In the genomic region with DNA sequence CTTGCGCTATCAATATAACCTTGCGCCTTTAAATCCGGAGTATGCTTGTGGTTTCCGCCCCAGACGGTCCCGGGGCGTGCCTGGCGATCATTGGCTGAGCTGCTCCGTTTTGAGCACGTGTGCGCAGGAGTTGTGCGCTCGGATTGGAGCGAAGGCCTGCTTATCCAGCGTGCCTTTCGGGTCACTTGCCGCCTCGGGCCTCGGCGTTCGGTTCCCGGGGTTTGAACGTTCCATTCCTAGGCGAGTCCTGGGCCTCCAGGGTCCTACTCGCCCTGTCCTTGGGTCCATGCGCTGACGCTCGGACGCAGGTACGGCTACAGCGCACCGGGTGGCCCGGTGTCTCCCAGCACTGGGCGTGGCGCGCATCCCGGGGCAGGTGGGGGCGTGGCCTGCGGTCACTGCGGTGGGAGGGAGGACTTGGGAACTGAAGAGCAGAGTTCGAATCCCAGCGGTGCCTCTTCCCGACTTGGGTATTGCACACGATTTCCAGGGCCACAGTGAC, we compare ENCODE assay signal across 8 mouse cellular contexts. TPM values are rescaled to one million over a fixed set of nuclear protein-coding genes. Genes with fewer than 3 reads are reported as not detected.
DNase-seq lines count a peak whose midpoint lies in the region; ATAC-seq and TF ChIP-seq lines count a peak whose summit lies in the region.

A gene (plus strand): TSS at position 139 of the 502 bp plus-strand sequence.

- H3K27me3 ChIP-seq in E14TG2a.4 (ENCODE audit: insufficient read depth, low read length) = peaks cover 6% of the 10 kb centered on the region; the same call in 1 of the 2 replicates
- H3K27me3 ChIP-seq in forebrain, embryonic 12.5 days = no peaks in the 10 kb centered on the region
- no peaks in the 10 kb centered on the region for H3K27me3 ChIP-seq in heart, postnatal 0 days (ENCODE audit: control insufficient read depth, insufficient read depth, low read length)
- no peaks in the 10 kb centered on the region for H3K27me3 ChIP-seq in liver, embryonic 16.5 days (ENCODE audit: control insufficient read depth, insufficient read depth, low read depth, low read length)
- no peaks in the 10 kb centered on the region for H3K27me3 ChIP-seq in neural tube, embryonic 13.5 days
- H3K27me3 ChIP-seq in testis, adult 2 months (ENCODE audit: control insufficient read depth, insufficient read depth, low read length) = no peaks in the 10 kb centered on the region

- no peak for TF ChIP-seq CTCF in E14TG2a.4 (conservative IDR thresholded peaks at IDR 0.05; ENCODE audit: low read length)
- TF ChIP-seq CTCF in heart, postnatal 0 days (IDR thresholded peaks at IDR 0.05; ENCODE audit: low read depth) = no peak; the same call in 1 of the 2 replicates
- no peak for TF ChIP-seq CTCF in testis, adult 2 months (IDR thresholded peaks at IDR 0.05; ENCODE audit: control insufficient read depth, insufficient read depth, insufficient replicate concordance, low read depth, low read length)

- TF ChIP-seq EP300 in heart, postnatal 0 days (IDR thresholded peaks at IDR 0.05; ENCODE audit: low read depth) = no peak

- DNase-seq in c-Kit-positive CD71-positive TER-119-positive erythroid progenitor cells, embryonic 14.5 days (ENCODE audit: low spot score) = peak; percentile 90
- DNase-seq in heart, postnatal 0 days (ENCODE audit: low spot score) = peak; percentile 97
- DNase-seq in kidney, postnatal 4 days = peak; percentile 96 to 98

- WGBS in forebrain, embryonic 12.5 days = under 1% methylated on average over 44 of the region's 44 CpGs
- WGBS in heart, postnatal 0 days = under 1% methylated on average over 44 of the region's 44 CpGs
- WGBS in liver, embryonic 16.5 days (ENCODE audit: insufficient replicate concordance) = under 1% methylated on average over 44 of the region's 44 CpGs
- under 1% methylated on average over 44 of the region's 44 CpGs for whole genome bisulfite sequencing in neural tube, embryonic 13.5 days

- H3K9me3 ChIP-seq in E14TG2a.4 (ENCODE audit: low read length) = no peaks in the 10 kb centered on the region
- no peaks in the 10 kb centered on the region for H3K9me3 ChIP-seq in forebrain, embryonic 12.5 days
- no peaks in the 10 kb centered on the region for H3K9me3 ChIP-seq in heart, postnatal 0 days (replicated peaks; ENCODE audit: control insufficient read depth, low read length)
- H3K9me3 ChIP-seq in liver, embryonic 16.5 days (replicated peaks; ENCODE audit: control insufficient read depth, low read length) = no peaks in the 10 kb centered on the region
- no peaks in the 10 kb centered on the region for H3K9me3 ChIP-seq in neural tube, embryonic 13.5 days

- peak within 1 kb of the TSS; percentile 88 for H3K9ac ChIP-seq in forebrain, embryonic 12.5 days
- peak within 1 kb of the TSS; percentile 91 for H3K9ac ChIP-seq in heart, postnatal 0 days (replicated peaks; ENCODE audit: low read depth, low read length)
- H3K9ac ChIP-seq in liver, embryonic 16.5 days (ENCODE audit: low read depth, low read length) = peak within 1 kb of the TSS; percentile 86
- H3K9ac ChIP-seq in neural tube, embryonic 13.5 days = peak within 1 kb of the TSS; percentile 92

- H3K4me2 ChIP-seq in forebrain, embryonic 12.5 days = peak within 1 kb of the TSS; percentile 65
- H3K4me2 ChIP-seq in heart, postnatal 0 days (ENCODE audit: low read depth, low read length) = peak within 1 kb of the TSS; percentile 61
- H3K4me2 ChIP-seq in liver, embryonic 16.5 days (ENCODE audit: low read depth, low read length) = peak within 1 kb of the TSS; percentile 89
- peak within 1 kb of the TSS; percentile 76 for H3K4me2 ChIP-seq in neural tube, embryonic 13.5 days

- peak; percentile 93 for ATAC-seq in forebrain, embryonic 12.5 days (ENCODE audit: low FRiP score)
- peak; percentile 89 for ATAC-seq in heart, postnatal 0 days (ENCODE audit: insufficient read depth, low read depth)
- peak; percentile 89 for ATAC-seq in liver, embryonic 16.5 days (ENCODE audit: low read depth)
- ATAC-seq in neural tube, embryonic 13.5 days (ENCODE audit: low read depth) = peak; percentile 95

- H3K4me1 ChIP-seq in E14TG2a.4 (replicated peaks; ENCODE audit: low read depth, low read length) = peaks cover 67% of the 10 kb centered on the region
- H3K4me1 ChIP-seq in forebrain, embryonic 12.5 days = peaks cover 26% of the 10 kb centered on the region
- peaks cover 22% of the 10 kb centered on the region for H3K4me1 ChIP-seq in heart, postnatal 0 days (ENCODE audit: control insufficient read depth, insufficient read depth)
- peaks cover 31% of the 10 kb centered on the region for H3K4me1 ChIP-seq in liver, embryonic 16.5 days (ENCODE audit: control insufficient read depth, low read depth, low read length)
- peaks cover 39% of the 10 kb centered on the region for H3K4me1 ChIP-seq in neural tube, embryonic 13.5 days (replicated peaks)
- H3K4me1 ChIP-seq in testis, adult 2 months (ENCODE audit: control insufficient read depth, insufficient read depth, low read length) = peaks cover 27% of the 10 kb centered on the region

- peak within 1 kb of the TSS; percentile 84 for H3K27ac ChIP-seq in forebrain, embryonic 12.5 days
- peak within 1 kb of the TSS; percentile 91 for H3K27ac ChIP-seq in heart, postnatal 0 days (ENCODE audit: low read depth)
- H3K27ac ChIP-seq in liver, embryonic 16.5 days (ENCODE audit: low read length) = peak within 1 kb of the TSS; percentile 79
- H3K27ac ChIP-seq in neural tube, embryonic 13.5 days (replicated peaks) = peak within 1 kb of the TSS; percentile 91
- peak within 1 kb of the TSS; percentile 83 for H3K27ac ChIP-seq in testis, adult 2 months (ENCODE audit: control insufficient read depth, insufficient read depth, low read depth, low read length)

- peak within 1 kb of the TSS; percentile 89 for H3K4me3 ChIP-seq in E14TG2a.4 (replicated peaks; ENCODE audit: low read length)
- peak within 1 kb of the TSS; percentile 80 for H3K4me3 ChIP-seq in forebrain, embryonic 12.5 days (replicated peaks)
- H3K4me3 ChIP-seq in heart, postnatal 0 days (ENCODE audit: low read depth, low read length) = peak within 1 kb of the TSS; percentile 89
- H3K4me3 ChIP-seq in liver, embryonic 16.5 days (ENCODE audit: low read depth, low read length) = peak within 1 kb of the TSS; percentile 86
- H3K4me3 ChIP-seq in neural tube, embryonic 13.5 days = peak within 1 kb of the TSS; percentile 84
- peak within 1 kb of the TSS; percentile 91 for H3K4me3 ChIP-seq in testis, adult 2 months (ENCODE audit: control insufficient read depth, low read depth, low read length)

- peak; percentile 44; the same call in 1 of the 2 replicates for TF ChIP-seq POLR2A in testis, adult 2 months (IDR thresholded peaks at IDR 0.05; ENCODE audit: control insufficient read depth, low read depth, low read length)

- H3K36me3 ChIP-seq in E14TG2a.4 (ENCODE audit: insufficient read depth, low read length) = peaks cover 44% of the 10 kb centered on the region
- peaks cover 42% of the 10 kb centered on the region for H3K36me3 ChIP-seq in forebrain, embryonic 12.5 days (replicated peaks)
- peaks cover 41% of the 10 kb centered on the region for H3K36me3 ChIP-seq in heart, postnatal 0 days (replicated peaks; ENCODE audit: control insufficient read depth, insufficient read depth, low read length)
- H3K36me3 ChIP-seq in liver, embryonic 16.5 days (ENCODE audit: control insufficient read depth, insufficient read depth) = peaks cover 2% of the 10 kb centered on the region; the same call in 1 of the 2 replicates
- peaks cover 48% of the 10 kb centered on the region for H3K36me3 ChIP-seq in neural tube, embryonic 13.5 days
- no peaks in the 10 kb centered on the region for H3K36me3 ChIP-seq in testis, adult 2 months (ENCODE audit: control insufficient read depth, insufficient read depth, low read length)

RNA-seq across cellular contexts. Expression of the gene that starts here (rescaled TPM):
- 15.4 and 17.9 TPM in 2 replicates for polyA plus RNA-seq in forebrain, embryonic 12.5 days (2016; fragmentation: Nextera tagmentation; extraction: Ambion mirVana)
- total RNA-seq in heart, postnatal 0 days (2014; rRNA removed; ENCODE audit: low replicate concordance) = 26.5 and 27.4 TPM in 2 replicates
- 19.5 and 20.4 TPM in 2 replicates for polyA plus RNA-seq in heart, postnatal 0 days (2015; fragmentation: Nextera tagmentation; extraction: Ambion mirVana)
- polyA plus RNA-seq in liver, embryonic 16.5 days (2015; fragmentation: Nextera tagmentation; extraction: Ambion mirVana) = 2.2 and 2.3 TPM in 2 replicates
- 21.3 and 22.0 TPM in 2 replicates for polyA plus RNA-seq in neural tube, embryonic 13.5 days (2015; fragmentation: Nextera tagmentation; extraction: Ambion mirVana)
- polyA plus RNA-seq in testis, adult 2 months (2012; rRNA removed) = 7.2 and 7.7 TPM in 2 replicates

Comparison
In these comparisons a context has a peak if more than half of its experiments do, and no peak if none do; other contexts are left out.
1. Peak in every context shown above with its lines: DNase-seq, ATAC-seq, H3K4me3 ChIP-seq and H3K27ac ChIP-seq.